Mouse (Mus musculus): Measurements from ENCODE around the gene Dlk1.

DNA sequence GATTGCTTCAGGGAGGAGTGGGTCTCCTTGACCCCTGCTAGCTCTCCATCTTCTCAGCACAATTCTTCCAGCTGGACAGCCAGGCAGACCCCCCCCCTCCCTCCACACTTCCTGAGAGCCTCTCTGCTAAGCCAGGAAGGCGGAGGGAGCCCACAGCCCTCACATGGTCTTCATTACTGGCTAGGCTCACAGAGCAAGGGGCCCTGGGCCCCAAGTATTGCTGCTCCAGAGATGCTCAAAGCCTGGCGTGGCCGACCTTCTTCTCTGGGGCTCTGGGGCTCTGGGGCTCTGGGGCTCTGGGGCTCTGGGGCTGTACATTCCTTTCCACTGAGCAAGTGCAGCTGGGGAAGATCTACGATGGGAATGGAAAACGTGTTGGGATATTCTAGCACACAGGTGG, 39.9 kb upstream of the Dlk1 start:
- TF ChIP-seq CTCF (conservative IDR thresholded peaks at IDR 0.05; ENCODE audit: low read length) (no peak), POU5F1 (IDR thresholded peaks at IDR 0.05; ENCODE audit: borderline replicate concordance, low read length) (no peak), NANOG (IDR thresholded peaks at IDR 0.05; ENCODE audit: borderline replicate concordance, low read length) (no peak)
